Mouse (Mus musculus) MEL (cell line): ENCODE measurements around the gene Rhox7a. TPM values are rescaled to one million over a fixed set of nuclear protein-coding genes. Genes with fewer than 3 reads are reported as not detected.
"Not testable (repeated sequence)": the region's sequence is repeated elsewhere in the genome, so short reads cannot be mapped to it uniquely, and the experiment has no call there.

Experiments
- DNase-seq: peaks from one replicate; pipeline ENCODE4 v3.0.0; 2011; ENCODE audit warnings: low read depth, low spot score
- H3K27ac ChIP-seq: 2 replicates; pipeline ENCODE4 v1.5.1; 2012; ENCODE audit warnings: low read depth, mild to moderate bottlenecking, control low read depth, low read length, moderate library complexity; ENCODE audit not compliant: control insufficient read depth
- H3K27me3 ChIP-seq, 2 experiments: fragments of 150-350 bp in 1 of 2; sonication (generic) in 1 of 2; 2 replicates each; pipeline ENCODE4 v1.6.1; 2012; ENCODE audit warnings: low read length in 2 of 2, mild to moderate bottlenecking in 2 of 2, improper control_type of control experiment in 1 of 2, moderate library complexity in 1 of 2; ENCODE audit not compliant: insufficient read depth in 2 of 2, control insufficient read depth in 1 of 2
- H3K36me3 ChIP-seq, 2 experiments: 2 replicates each; pipeline ENCODE4 v1.6.1; 2012 to 2014; ENCODE audit warnings: low read length in 2 of 2, improper control_type of control experiment in 1 of 2, inconsistent platforms in 1 of 2, mild to moderate bottlenecking in 1 of 2; ENCODE audit not compliant: insufficient read depth in 2 of 2, control insufficient read depth in 1 of 2
- H3K4me1 ChIP-seq, 2 experiments: fragments of 150-350 bp in 1 of 2; sonication (generic) in 1 of 2; 2 replicates each; pipeline ENCODE4 v1.6.1; 2012; ENCODE audit warnings: low read length in 2 of 2, improper control_type of control experiment in 1 of 2, mild to moderate bottlenecking in 1 of 2; ENCODE audit not compliant: insufficient read depth in 2 of 2, control insufficient read depth in 1 of 2
- H3K4me3 ChIP-seq, 2 experiments: fragments of 150-350 bp in 1 of 2; sonication (generic) in 1 of 2; 2 replicates each; pipeline ENCODE4 v1.5.1; 2012; ENCODE audit warnings: low read depth in 2 of 2, low read length in 2 of 2, mild to moderate bottlenecking in 2 of 2, moderate library complexity in 2 of 2, control low read depth in 1 of 2, improper control_type of control experiment in 1 of 2; ENCODE audit not compliant: control insufficient read depth in 1 of 2, insufficient read depth in 1 of 2
- H3K79me2 ChIP-seq: 2 replicates; pipeline ENCODE4 v1.6.1; 2012; ENCODE audit warnings: mild to moderate bottlenecking, low read length, moderate library complexity; ENCODE audit not compliant: control insufficient read depth, poor library complexity, insufficient read depth
- H3K9ac ChIP-seq: 2 replicates; pipeline ENCODE4 v1.6.1; 2012; ENCODE audit warnings: low read depth, mild to moderate bottlenecking, control low read depth, low read length, moderate library complexity; ENCODE audit not compliant: control insufficient read depth, poor library complexity, severe bottlenecking
- H3K9me3 ChIP-seq: fragments of 150-350 bp; sonication (generic); replicated peaks from 2 replicates; pipeline ENCODE4 v1.6.1; 2012; ENCODE audit warnings: mild to moderate bottlenecking, low read length, improper control_type of control experiment, moderate library complexity; ENCODE audit not compliant: insufficient read depth
- CTCF ChIP-seq, 3 experiments: IDR thresholded peaks in 2 of 3; conservative IDR thresholded peaks in 1 of 3; 2 replicates each; pipeline ENCODE4 v1.5.1; 2011 to 2012; ENCODE audit warnings: low read length in 3 of 3, low read depth in 2 of 3, mild to moderate bottlenecking in 2 of 3, improper control_type of control experiment in 1 of 3, inconsistent platforms in 1 of 3, mixed read lengths in 1 of 3, moderate library complexity in 1 of 3; ENCODE audit not compliant: control insufficient read depth in 1 of 3, insufficient read depth in 1 of 3, poor library complexity in 1 of 3, severe bottlenecking in 1 of 3
- E2F4 ChIP-seq: IDR thresholded peaks from 2 replicates; pipeline ENCODE4 v1.6.1; 2011; ENCODE audit warnings: low read depth, low read length, improper control_type of control experiment, borderline replicate concordance
- EP300 ChIP-seq, 2 experiments: IDR thresholded peaks; 2 replicates each; pipeline ENCODE4 v1.6.1; 2011; ENCODE audit warnings: improper control_type of control experiment in 2 of 2, low read length in 2 of 2, low read depth in 1 of 2, mild to moderate bottlenecking in 1 of 2
- MYB ChIP-seq: IDR thresholded peaks from 2 replicates; pipeline ENCODE4 v1.6.1; 2011; ENCODE audit warnings: mild to moderate bottlenecking, low read depth, low read length, improper control_type of control experiment
- SIN3A ChIP-seq: IDR thresholded peaks from 2 replicates; pipeline ENCODE4 v1.6.1; 2012; ENCODE audit warnings: low read length, improper control_type of control experiment, inconsistent platforms
- TBP ChIP-seq: IDR thresholded peaks from 2 replicates; pipeline ENCODE4 v1.8.0; 2011; ENCODE audit warnings: low read depth, low read length, improper control_type of control experiment
- UBTF ChIP-seq: IDR thresholded peaks from 2 replicates; pipeline ENCODE4 v1.6.1; 2012; ENCODE audit warnings: low read depth, mild to moderate bottlenecking, inconsistent platforms, low read length, improper control_type of control experiment, moderate library complexity, borderline replicate concordance; ENCODE audit not compliant: insufficient read depth
- polyA plus RNA-seq, 2 experiments: library from polyadenylated mRNA; stranded (reverse) in 1 of 2; unstranded in 1 of 2; fragments of >175 nt in 1 of 2; fragments of >200 nt in 1 of 2; gene quantifications; 2 replicates each; pipeline versions ENCODE4 v1.2.1 to v1.2.4; 2012; ENCODE audit warnings: low replicate concordance in 2 of 2, low read depth in 1 of 2; ENCODE audit not compliant: insufficient read length in 2 of 2, insufficient read depth in 1 of 2, missing spikeins in 1 of 2
- total RNA-seq: library from RNA; depleted of rRNA; stranded (reverse); fragments of 300-350 nt; gene quantifications from 2 replicates; pipeline ENCODE4 v1.2.3, GENCODE M21; 2012; rRNA removed

Gene Rhox7a
- total RNA-seq (not detected in 2 replicates), polyA plus RNA-seq (not detected)

GRCm38 (mm10) chrX:37831386-37831785 is at the start of gene Rhox7a:
Rhox7a (plus strand) TSS chrX:37831686.
- H3K9me3 ChIP-seq, H3K79me2 ChIP-seq, H3K9ac ChIP-seq, H3K27me3 ChIP-seq, H3K4me3 ChIP-seq, H3K4me1 ChIP-seq, H3K27ac ChIP-seq, H3K36me3 ChIP-seq, DNase-seq: not testable (repeated sequence)

- H3K9me3 ChIP-seq, result no peaks in the 10 kb centered on the region
- no peak for TF ChIP-seq TBP
- no peak for TF ChIP-seq EP300 (IDR thresholded peaks at IDR 0.05; ENCODE audit: low read depth in 1 of 2, low read length in 2 of 2)
- no peak for TF ChIP-seq MYB
- TF ChIP-seq, all 39 proteins: peak for 0
- H3K4me3 ChIP-seq, result no peak overlapping the region
- no peaks in the 10 kb centered on the region for H3K36me3 ChIP-seq
- DNase-seq, result no peak
- H3K27me3 ChIP-seq, result no peaks in the 10 kb centered on the region
- H3K79me2 ChIP-seq, result no peaks in the 10 kb centered on the region
- no peak overlapping the region for H3K27ac ChIP-seq
- H3K4me1 ChIP-seq, result no peaks in the 10 kb centered on the region
- H3K9ac ChIP-seq, result no peak overlapping the region
Measured at GRCm38 (mm10) chrX:37807286-37808080, 24.0 kb upstream of the Rhox7a start.

GRCm38 (mm10) chrX:37809396-37809795 is 22.1 kb upstream of the Rhox7a start:
- H3K4me3 ChIP-seq, result no peak overlapping the region
- no peak overlapping the region for H3K27ac ChIP-seq
- no peaks in the 10 kb centered on the region for H3K36me3 ChIP-seq
- no peak for TF ChIP-seq E2F4
- H3K27me3 ChIP-seq, result no peaks in the 10 kb centered on the region
- no peak for DNase-seq
- H3K79me2 ChIP-seq, result no peaks in the 10 kb centered on the region
- H3K9ac ChIP-seq, result no peak overlapping the region
- H3K9me3 ChIP-seq, result no peaks in the 10 kb centered on the region
- H3K4me1 ChIP-seq, result no peaks in the 10 kb centered on the region

- Histone ChIP-seq H3K36me3 (no peaks in the 10 kb centered on the region), H3K79me2 (no peaks in the 10 kb centered on the region), H3K27ac (no peak overlapping the region), H3K9me3 (no peaks in the 10 kb centered on the region), H3K27me3 (no peaks in the 10 kb centered on the region), H3K4me3 (no peak overlapping the region), H3K4me1 (no peaks in the 10 kb centered on the region), H3K9ac (no peak overlapping the region)
- peak; percentile 1 for DNase-seq
- TF ChIP-seq CTCF (IDR thresholded peaks at IDR 0.05 in 2 of 3, conservative IDR thresholded peaks at IDR 0.05 in 1 of 3; ENCODE audit: control insufficient read depth in 1 of 3, insufficient read depth in 1 of 3, low read depth in 2 of 3, low read length in 3 of 3, poor library complexity in 1 of 3, severe bottlenecking in 1 of 3) (peak; percentile 11 to 32 (median 17); a peak in 3 of 6 replicates), UBTF (no peak), SIN3A (no peak)
Measured at GRCm38 (mm10) chrX:37811179-37811578, 20.3 kb upstream of the Rhox7a start.
